Mouse (Mus musculus): ENCODE results near the gene Itga6. TPM values are rescaled to one million over a fixed set of nuclear protein-coding genes. Genes with fewer than 3 reads are reported as not detected.

The Itga6 gene
- total and polyA plus RNA-seq, 3 experiments, result 1.0 to 2.7 TPM; not detected in 1

GRCm38 (mm10) chr2:71725446-71725845 lies 20.0 kb upstream of the Itga6 start:
- Histone ChIP-seq H3K9me3 (replicated peaks; ENCODE audit: insufficient read depth, low read length) (no peaks in the 10 kb centered on the region), H3K36me3 (ENCODE audit: control insufficient read depth in 1 of 2, insufficient read depth in 2 of 2, low read length in 2 of 2) (no peaks in the 10 kb centered on the region), H3K9ac (ENCODE audit: control insufficient read depth, low read depth, low read length, poor library complexity, severe bottlenecking) (no peak overlapping the region), H3K27ac (ENCODE audit: control insufficient read depth, low read depth, low read length) (no peak overlapping the region), H3K4me3 (ENCODE audit: control insufficient read depth in 1 of 2, insufficient read depth in 1 of 2, low read depth in 2 of 2, low read length in 2 of 2) (no peak overlapping the region), H3K79me2 (ENCODE audit: control insufficient read depth, insufficient read depth, low read length, poor library complexity) (no peaks in the 10 kb centered on the region), H3K4me1 (ENCODE audit: control insufficient read depth in 1 of 2, insufficient read depth in 2 of 2, low read length in 2 of 2) (no peaks in the 10 kb centered on the region), H3K27me3 (ENCODE audit: control insufficient read depth in 1 of 2, insufficient read depth in 2 of 2, low read length in 2 of 2) (peaks cover 0 to 5% of the 10 kb centered on the region in 2 experiments; a peak in 2 of 4 replicates)
- no peak for DNase-seq (ENCODE audit: low read depth, low spot score)
- no peak for TF ChIP-seq RAD21 (IDR thresholded peaks at IDR 0.05; ENCODE audit: low read depth, low read length)
- no peak for TF ChIP-seq TCF12 (IDR thresholded peaks at IDR 0.05; ENCODE audit: low read depth, low read length)
- TF ChIP-seq NELFE (IDR thresholded peaks at IDR 0.05; ENCODE audit: low read depth, low read length), result no peak
- no peak for TF ChIP-seq ZMIZ1 (IDR thresholded peaks at IDR 0.05; ENCODE audit: low read depth, low read length)
- no peak for TF ChIP-seq USF2 (IDR thresholded peaks at IDR 0.05; ENCODE audit: borderline replicate concordance in 1 of 2, insufficient read depth in 1 of 2, low read depth in 1 of 2, low read length in 2 of 2)

- TF ChIP-seq GATA1 (IDR thresholded peaks at IDR 0.05; ENCODE audit: low read depth, low read length) (no peak), TAL1 (IDR thresholded peaks at IDR 0.05; ENCODE audit: low read length) (no peak), CTCF (IDR thresholded peaks at IDR 0.05 in 2 of 3, conservative IDR thresholded peaks at IDR 0.05 in 1 of 3; ENCODE audit: control insufficient read depth in 1 of 3, insufficient read depth in 1 of 3, low read depth in 2 of 3, low read length in 3 of 3, poor library complexity in 1 of 3, severe bottlenecking in 1 of 3) (no peak), MAZ (IDR thresholded peaks at IDR 0.05; ENCODE audit: low read depth, low read length) (no peak), SIN3A (IDR thresholded peaks at IDR 0.05; ENCODE audit: low read length) (no peak), MAFK (IDR thresholded peaks at IDR 0.05; ENCODE audit: borderline replicate concordance, low read depth, low read length) (no peak), MYC (IDR thresholded peaks at IDR 0.05; ENCODE audit: low read depth, low read length) (no peak), ZKSCAN1 (IDR thresholded peaks at IDR 0.05; ENCODE audit: low read depth, low read length) (no peak), MXI1 (IDR thresholded peaks at IDR 0.05; ENCODE audit: low read depth, low read length) (no peak), TBP (IDR thresholded peaks at IDR 0.05; ENCODE audit: low read depth, low read length) (no peak), ZMIZ1 (IDR thresholded peaks at IDR 0.05; ENCODE audit: low read depth, low read length) (no peak), MYB (IDR thresholded peaks at IDR 0.05; ENCODE audit: low read depth, low read length) (no peak), ZNF384 (IDR thresholded peaks at IDR 0.05; ENCODE audit: low read depth, low read length) (no peak), MEF2A (IDR thresholded peaks at IDR 0.05; ENCODE audit: extremely low read depth, insufficient replicate concordance, low read depth, low read length, poor library complexity, severe bottlenecking) (no peak), JUND (IDR thresholded peaks at IDR 0.05; ENCODE audit: low read depth, low read length) (no peak), POLR2A (IDR thresholded peaks at IDR 0.05; ENCODE audit: control insufficient read depth in 1 of 2, insufficient read depth in 1 of 2, low read depth in 1 of 2, low read length in 2 of 2, poor library complexity in 1 of 2) (no peak), UBTF (IDR thresholded peaks at IDR 0.05; ENCODE audit: borderline replicate concordance, insufficient read depth, low read depth, low read length) (no peak), HCFC1 (IDR thresholded peaks at IDR 0.05; ENCODE audit: low read depth, low read length) (no peak)
- Histone ChIP-seq H3K9ac (ENCODE audit: control insufficient read depth, low read depth, low read length, poor library complexity, severe bottlenecking) (no peak overlapping the region), H3K79me2 (ENCODE audit: control insufficient read depth, insufficient read depth, low read length, poor library complexity) (no peaks in the 10 kb centered on the region), H3K36me3 (ENCODE audit: control insufficient read depth in 1 of 2, insufficient read depth in 2 of 2, low read length in 2 of 2) (no peaks in the 10 kb centered on the region), H3K27me3 (ENCODE audit: control insufficient read depth in 1 of 2, insufficient read depth in 2 of 2, low read length in 2 of 2) (peaks cover 0 to 5% of the 10 kb centered on the region in 2 experiments; a peak in 2 of 4 replicates), H3K27ac (ENCODE audit: control insufficient read depth, low read depth, low read length) (no peak overlapping the region), H3K9me3 (replicated peaks; ENCODE audit: insufficient read depth, low read length) (no peaks in the 10 kb centered on the region), H3K4me1 (ENCODE audit: control insufficient read depth in 1 of 2, insufficient read depth in 2 of 2, low read length in 2 of 2) (no peaks in the 10 kb centered on the region), H3K4me3 (ENCODE audit: control insufficient read depth in 1 of 2, insufficient read depth in 1 of 2, low read depth in 2 of 2, low read length in 2 of 2) (no peak overlapping the region)
- no peak for DNase-seq (ENCODE audit: low read depth, low spot score)
These were observed 18.3 kb upstream of the Itga6 start for GRCm38 (mm10) chr2:71726883-71727676.
